Mouse (Mus musculus): ENCODE data around the gene Myom3.

GRCm38 (mm10) chr4:135730204-135730603 lies 29.3 kb upstream of the Myom3 start:
- TF ChIP-seq CTCF (IDR thresholded peaks at IDR 0.05) (no peak), EP300 (IDR thresholded peaks at IDR 0.05) (no peak)

Data from lung, postnatal 0 days (tissue).